Mouse (Mus musculus) E14TG2a.4 (cell line): ENCODE data around the gene Il1rl2.

Source experiments
- CTCF ChIP-seq: conservative IDR thresholded peaks from 2 replicates; pipeline ENCODE4 v1.5.1; 2014; ENCODE audit warnings: low read length
- POU5F1 ChIP-seq: IDR thresholded peaks from 2 replicates; pipeline ENCODE4 v1.6.1; 2014; ENCODE audit warnings: low read length, borderline replicate concordance

DNA sequence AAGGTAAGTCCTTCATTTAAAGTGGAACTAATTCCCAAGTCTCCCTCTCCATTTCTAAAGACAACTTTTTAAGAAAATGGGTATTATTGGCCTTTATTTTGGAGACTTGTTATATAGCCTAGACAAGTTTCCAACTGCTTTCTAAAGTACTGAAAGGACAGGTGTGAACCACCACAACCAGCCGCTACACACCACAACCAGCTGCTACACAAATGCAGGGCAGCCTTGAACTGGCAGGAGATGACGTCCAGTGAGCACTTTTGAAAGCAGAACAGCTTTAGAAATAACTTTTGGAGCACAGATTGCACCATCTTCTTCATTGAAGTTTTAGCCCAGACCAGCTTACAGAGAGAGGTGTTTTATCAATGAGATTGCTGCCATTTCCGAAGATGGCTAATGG is 3.2 kb downstream of the Il1rl2 start:
- no peak for TF ChIP-seq POU5F1
- no peak for TF ChIP-seq CTCF
